Mouse (Mus musculus) urinary bladder, postnatal 36 days (tissue): ENCODE measurements around the gene Jag2.

Experiments
- DNase-seq, 2 experiments: peaks; one replicate each; pipeline ENCODE4 v3.0.0; 2022; ENCODE audit warnings: low spot score in 2 of 2, mixed read lengths in 1 of 2

The Jag2 gene

DNA sequence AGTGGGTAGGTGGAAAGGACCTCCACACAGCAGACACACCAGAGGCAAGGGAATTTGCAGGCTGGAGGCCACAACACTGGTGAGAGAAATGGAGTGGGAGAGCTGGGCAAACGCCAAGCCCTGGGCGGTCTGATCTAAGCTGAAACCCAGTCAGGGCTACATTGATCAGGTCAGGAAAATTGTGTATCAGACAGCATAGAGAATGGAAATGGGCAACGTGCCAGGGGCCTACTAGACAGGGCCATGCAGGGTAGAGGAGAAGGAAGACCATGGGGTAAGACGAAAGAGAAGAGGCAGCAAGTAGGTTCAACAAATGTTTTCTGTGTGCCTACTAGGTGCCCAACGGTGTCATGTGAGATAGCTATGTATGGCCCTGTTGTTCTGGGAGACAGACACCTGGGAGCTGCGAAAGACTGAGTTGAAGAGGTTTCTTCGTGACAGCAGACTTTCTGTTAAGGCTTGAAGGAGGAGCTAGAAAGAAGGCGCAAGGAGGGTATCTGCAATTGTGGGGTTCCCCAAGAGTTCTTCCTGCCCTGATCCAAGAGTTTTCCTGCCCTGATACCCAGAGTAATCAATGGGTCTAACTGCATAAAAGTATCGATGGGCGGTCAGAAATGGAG, 11.7 kb upstream of the Jag2 start:
- no peak for DNase-seq

DNA sequence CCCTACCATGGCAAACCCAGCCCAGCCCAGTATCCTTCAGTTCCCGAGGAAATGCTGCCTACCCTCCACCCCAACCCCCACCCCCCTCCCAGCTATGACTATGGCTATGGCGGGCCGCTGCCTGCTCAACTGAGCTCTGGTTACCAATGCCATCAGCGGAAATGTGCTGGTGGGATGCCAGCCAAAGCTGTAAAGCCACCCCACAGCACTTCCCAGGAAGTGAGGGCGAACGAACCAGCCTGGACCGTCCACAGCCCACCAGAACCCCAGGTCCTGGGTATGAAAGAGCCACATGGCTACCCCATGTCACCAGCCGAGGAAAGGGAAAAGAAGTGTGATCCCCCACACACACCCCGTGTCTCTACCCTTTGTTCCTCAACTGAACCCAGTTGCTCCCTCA, 11.1 kb upstream of the Jag2 start:
- DNase-seq, result no peak

DNA sequence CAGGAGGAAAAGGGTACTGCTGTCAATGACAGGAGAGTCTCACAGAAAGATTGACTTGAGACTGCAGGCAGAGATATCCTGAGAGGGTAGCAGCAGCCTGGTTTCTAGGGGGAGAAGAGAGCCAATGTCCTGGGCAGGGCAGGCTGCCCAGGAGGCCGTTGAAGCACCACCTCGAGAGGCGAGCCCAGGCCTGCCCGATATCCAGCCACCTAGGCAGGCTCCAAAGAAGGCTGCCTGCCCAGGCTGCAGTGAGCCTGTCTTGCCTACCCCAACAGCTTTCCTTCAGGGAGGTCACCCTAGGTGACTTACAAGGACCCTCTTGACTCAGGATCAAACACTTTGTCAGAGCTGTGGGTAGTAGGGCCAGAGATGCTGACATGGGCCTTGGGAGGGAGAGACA, 10.7 kb upstream of the Jag2 start:
- DNase-seq, result no peak

DNA sequence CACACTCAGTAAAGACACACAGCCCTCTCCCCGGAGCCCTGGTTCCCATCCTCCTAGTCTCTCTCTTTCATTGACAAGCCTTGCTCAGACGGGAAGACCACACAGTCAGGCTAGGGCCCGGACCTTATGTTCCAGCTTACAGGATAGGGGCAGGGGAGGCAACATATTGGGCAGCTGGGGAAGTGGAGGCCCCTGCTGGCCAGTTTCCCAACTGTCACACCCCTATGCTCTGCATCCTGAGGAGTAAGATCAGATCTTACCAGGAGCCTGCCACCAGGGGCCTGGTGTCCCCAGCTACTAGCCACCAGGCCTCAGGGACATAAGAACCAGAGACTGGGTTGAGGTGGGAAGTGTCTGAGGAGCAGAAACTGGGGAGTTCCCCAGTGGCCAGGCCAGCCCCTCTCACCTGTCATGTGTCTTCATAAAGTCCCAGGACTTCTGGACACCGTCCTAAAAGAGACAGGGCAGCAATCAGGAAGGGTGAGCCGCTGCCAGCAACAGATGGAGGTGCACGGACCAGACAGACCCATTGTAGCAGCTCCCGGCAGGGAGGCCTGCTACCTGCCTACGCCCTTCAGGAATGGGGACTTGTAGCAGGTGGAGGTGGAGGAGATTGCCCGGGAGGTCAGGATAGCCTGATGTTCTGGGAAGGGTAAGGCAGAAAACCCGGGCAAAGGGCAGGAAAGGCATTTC, 9.4 kb upstream of the Jag2 start:
- DNase-seq, result no peak

- no peak for DNase-seq
These were observed 8.8 kb upstream of the Jag2 start for GRCm38 (mm10) chr12:112938366-112938765.

- no peak for DNase-seq
These were observed 8.3 kb upstream of the Jag2 start for GRCm38 (mm10) chr12:112937906-112938305.

GRCm38 (mm10) chr12:112932647-112933046, 3.1 kb upstream of the Jag2 start:
- no peak for DNase-seq

GRCm38 (mm10) chr12:112928401-112929241, 955 bp downstream of the Jag2 start:
- peak; percentile 77 to 79 for DNase-seq

DNA sequence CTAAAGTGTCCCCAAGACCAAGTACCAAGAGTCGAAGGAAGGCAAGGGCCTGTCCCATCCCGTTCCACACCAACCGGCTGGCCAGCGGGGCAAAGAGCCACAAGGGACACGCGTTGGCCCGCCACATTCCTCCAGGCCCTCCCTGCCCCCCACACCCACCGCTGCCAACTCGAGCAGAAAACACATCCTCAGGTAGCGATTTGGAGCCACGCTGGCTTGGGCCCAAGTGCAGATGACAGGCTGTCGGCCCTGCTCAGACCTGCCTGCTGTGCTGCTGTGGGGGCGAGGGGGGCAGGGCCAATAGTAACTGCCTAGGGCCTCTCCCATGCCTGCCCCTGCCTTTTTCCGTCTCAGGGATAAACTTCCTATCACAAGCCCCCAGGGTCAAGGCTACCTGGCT, 2.3 kb downstream of the Jag2 start:
- peak; percentile 70 to 74 for DNase-seq

DNA sequence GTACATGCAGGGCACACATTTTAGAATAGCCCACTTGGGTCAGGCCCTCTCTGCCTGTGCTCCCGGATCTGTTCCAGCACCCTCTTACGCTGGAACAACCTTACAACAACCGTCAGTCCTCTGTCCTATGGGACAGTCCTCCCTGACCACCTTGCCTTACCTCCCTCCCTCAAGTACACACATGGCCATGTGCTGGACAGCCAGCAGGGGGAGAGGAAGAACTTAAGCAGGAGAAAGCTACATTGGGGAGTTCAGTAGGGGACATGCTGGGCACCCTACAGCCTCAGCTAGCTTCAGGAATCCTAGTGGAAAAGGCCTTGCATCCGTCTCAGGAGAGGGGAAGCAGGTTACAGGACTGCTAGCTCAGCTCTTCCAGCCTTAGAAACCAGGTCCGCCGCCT, 3.6 kb downstream of the Jag2 start:
- DNase-seq, result no peak

- no peak for DNase-seq
These were observed 7.0 kb downstream of the Jag2 start for GRCm38 (mm10) chr12:112922541-112922940.

- no peak for DNase-seq
These were observed 8.1 kb downstream of the Jag2 start for GRCm38 (mm10) chr12:112921518-112921917.

GRCm38 (mm10) chr12:112917906-112918305, 11.7 kb downstream of the Jag2 start:
- no peak for DNase-seq

DNA sequence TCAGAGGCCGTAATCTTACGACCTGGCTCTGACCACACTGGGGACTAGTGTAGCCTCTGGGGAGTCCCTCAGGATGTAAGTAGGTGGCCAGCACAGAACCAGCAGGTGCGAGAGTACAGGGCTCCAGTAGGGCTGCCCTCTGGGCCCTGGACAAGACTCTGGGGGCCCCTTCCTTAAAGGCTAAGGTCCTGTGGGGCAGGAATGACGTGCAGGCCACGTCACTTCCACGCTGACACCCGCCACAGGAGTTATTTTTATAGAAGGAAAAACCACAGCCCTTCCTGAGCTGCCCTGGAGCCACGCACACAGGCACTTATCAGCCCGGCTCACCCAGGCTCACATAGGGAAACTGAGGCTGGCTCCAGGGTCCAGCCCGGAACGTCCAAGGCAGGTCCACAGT, 12.1 kb downstream of the Jag2 start:
- DNase-seq, result no peak

- DNase-seq, result no peak
These were observed 12.7 kb downstream of the Jag2 start for GRCm38 (mm10) chr12:112916698-112917400.

- DNase-seq, result no peak
These were observed 14.0 kb downstream of the Jag2 start for GRCm38 (mm10) chr12:112915587-112915986.

DNA sequence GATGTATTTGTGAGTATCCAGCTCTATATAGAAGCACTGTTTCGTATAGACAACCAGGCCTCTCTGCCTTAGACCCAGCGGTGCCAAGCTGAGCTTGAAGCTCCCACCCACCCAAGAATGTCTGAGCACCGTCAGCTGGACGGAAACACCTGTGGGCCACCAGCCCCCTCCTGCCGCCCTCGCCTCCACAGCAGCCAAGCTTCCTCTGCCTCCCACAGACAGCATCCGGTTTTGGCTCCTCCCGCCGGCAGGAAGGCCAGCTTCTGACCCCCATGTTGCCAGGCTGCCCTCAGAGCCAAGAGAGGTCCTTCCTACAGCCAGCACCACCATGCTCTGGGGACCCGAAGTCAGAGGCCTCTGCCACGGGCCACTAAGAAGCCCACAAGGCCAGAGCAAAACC, 15.0 kb downstream of the Jag2 start:
- DNase-seq, result no peak

GRCm38 (mm10) chr12:112912951-112913745, 16.4 kb downstream of the Jag2 start:
- no peak for DNase-seq

DNA sequence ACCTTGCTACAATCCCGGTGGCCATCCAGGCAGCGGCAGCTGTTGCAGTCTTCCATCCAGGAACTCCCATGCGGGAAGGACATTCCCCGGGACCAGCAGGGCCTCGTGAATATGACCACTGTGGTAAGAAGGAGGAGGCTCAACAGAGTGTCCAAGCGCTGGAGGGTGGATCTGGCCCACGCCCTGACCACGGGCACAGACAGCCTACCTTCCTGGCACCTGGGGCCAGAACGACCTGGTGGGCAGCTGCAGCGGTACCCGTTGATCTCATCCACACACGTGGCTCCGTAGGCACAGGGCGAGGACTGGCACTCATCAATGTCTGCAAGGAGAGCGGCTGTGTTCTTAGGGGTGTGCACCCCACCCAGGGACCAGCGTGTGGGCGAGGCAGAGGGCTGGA, 17.9 kb downstream of the Jag2 start:
- no peak for DNase-seq

GRCm38 (mm10) chr12:112908991-112909390, 20.6 kb downstream of the Jag2 start:
- DNase-seq, result no peak

- no peak for DNase-seq
These were observed 24.6 kb downstream of the Jag2 start for GRCm38 (mm10) chr12:112905001-112905400.
